Mouse (Mus musculus): ENCODE results near the gene Gipc3. TPM values are rescaled to one million over a fixed set of nuclear protein-coding genes. Genes with fewer than 3 reads are reported as not detected.
A peak's percentile ranks its signal among the peaks of the same experiment; 100 is the strongest.

Gene Gipc3
- polyA plus RNA-seq, 1 experiment, result 0.96 TPM

DNA sequence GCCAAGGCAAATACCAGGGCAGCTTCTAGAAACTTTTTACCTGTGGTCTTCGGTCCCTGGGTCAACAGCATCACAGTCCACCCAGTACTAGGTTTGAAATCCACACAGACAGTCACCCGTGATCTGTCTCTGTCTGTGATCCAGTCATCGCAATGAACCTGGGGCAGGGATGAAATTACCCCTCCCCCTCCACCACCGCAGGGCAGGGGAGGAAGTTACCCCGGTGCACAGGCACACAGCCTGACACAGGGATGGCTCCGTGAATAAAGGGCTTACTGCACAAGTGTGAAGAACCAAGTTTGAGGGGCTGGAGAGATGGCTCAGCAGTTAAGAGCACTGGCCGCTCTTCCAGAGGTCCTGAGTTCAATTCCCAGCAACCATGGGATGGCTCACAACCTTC is 39.3 kb downstream of the Gipc3 start:
- DNase-seq (ENCODE audit: extremely low spot score in 1 of 2, low spot score in 1 of 2), result no peak

DNA sequence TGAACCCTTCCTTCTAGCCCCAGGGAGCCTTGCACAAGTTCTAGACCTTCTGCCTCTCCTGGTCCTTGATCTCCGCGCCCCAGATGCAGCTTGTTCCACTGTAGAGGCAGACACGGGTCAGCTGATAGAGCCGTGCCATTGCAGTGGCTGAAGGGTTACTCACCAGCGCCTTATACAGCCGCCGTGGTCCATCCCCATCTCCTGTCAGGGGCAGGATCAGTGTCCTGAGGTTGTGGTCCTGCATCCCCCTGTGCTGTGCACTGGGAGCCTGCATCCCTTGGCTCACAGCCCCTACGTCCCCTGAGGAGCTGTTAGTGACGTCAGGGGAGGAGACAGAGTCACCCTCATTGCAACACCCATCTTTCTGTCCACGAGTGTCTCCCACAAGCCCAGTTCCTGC is 39.8 kb downstream of the Gipc3 start:
- DNase-seq (ENCODE audit: extremely low spot score in 1 of 2, low spot score in 1 of 2), result no peak

DNA sequence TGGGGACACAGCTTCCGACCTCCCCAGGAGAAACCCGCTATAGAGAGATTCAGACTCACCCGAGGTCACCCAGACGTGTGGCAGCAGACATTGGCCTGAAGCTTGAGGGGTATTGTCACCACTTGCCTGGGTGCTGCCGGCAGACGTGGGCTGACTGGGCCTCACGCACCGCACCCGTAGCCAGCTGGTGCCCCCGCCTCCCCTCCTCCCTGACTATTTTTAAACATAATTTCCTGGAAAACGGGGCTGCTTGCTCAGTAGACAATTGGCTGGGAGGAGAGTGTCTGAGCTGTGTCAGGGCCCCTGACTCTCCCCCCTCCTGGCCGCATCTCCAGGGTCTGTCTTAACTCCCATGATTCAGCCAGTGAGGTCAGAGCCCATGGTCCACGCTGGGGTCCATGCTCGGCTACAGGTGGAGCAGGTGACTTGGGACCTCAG is 40.3 kb downstream of the Gipc3 start:
- peak; percentile 68 to 86 for DNase-seq (ENCODE audit: extremely low spot score in 1 of 2, low spot score in 1 of 2)

DNA sequence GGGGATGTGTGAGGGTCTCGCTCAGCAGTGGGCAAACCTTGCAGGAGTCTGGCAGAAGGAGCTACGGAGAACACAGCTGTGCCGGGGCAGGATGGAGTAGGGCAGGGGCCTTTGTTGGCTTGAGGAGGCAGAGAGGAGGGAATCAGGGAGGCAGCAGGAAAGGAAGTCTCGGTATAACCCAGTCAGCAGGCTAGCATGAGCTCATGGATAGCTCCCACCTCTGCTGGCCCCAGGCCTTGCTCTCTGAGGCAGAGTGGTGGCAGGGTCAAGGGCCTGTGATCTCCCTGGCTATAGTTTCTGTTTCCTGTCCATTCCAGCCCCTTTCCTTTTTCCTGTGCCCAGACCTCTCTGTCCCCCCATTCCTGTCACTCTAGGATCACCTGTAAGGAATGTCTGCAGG is 40.8 kb downstream of the Gipc3 start:
- DNase-seq (ENCODE audit: extremely low spot score in 1 of 2, low spot score in 1 of 2), result no peak

DNA sequence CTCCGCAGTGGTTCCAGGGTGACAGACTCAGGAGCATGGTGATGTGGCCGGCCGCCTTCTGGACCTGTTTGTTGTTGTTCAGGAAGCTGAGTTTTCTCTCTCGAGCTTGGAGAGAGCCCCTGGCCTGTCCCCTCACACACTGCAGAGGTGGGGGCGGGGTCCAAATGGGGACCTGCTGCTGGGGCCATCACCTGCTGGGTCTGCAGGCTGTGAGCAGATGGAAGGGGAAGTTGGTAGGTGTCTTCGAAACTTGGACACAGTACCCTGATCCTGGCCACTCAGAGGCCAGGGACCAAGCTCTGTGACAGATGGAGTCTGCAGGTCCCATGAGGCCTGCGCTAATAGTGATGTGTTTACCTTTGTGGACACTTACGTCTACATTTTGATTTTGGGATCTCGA is 41.7 kb downstream of the Gipc3 start:
- DNase-seq (ENCODE audit: extremely low spot score in 1 of 2, low spot score in 1 of 2), result no peak

DNA sequence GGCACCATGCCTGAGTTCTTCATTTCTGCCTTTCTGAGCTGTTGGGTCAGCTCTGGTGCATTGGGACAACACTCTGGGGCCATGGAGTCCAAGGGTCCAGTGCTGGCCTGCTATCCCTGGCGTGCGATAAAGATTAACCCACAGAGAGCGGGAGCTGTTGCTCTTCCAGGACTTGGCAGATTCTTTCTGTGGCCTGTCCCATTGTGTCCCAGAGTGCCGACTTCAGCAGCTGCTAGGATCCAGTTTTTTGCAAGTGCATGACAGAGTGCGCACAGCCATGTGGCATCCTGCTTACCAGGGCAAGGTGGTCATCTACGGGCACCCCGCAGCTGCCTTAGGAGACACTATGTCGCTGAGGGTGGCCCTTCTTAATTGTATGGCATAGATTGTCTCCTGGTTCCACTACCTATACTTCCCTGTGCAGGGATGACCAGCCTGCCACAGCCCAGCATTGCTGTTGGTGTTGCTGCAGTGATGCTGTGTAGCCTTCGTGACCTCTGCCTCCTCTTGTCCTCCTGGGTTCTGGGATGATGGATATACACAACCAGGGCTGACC is 42.6 kb downstream of the Gipc3 start:
- DNase-seq (ENCODE audit: extremely low spot score in 1 of 2, low spot score in 1 of 2), result no peak

DNA sequence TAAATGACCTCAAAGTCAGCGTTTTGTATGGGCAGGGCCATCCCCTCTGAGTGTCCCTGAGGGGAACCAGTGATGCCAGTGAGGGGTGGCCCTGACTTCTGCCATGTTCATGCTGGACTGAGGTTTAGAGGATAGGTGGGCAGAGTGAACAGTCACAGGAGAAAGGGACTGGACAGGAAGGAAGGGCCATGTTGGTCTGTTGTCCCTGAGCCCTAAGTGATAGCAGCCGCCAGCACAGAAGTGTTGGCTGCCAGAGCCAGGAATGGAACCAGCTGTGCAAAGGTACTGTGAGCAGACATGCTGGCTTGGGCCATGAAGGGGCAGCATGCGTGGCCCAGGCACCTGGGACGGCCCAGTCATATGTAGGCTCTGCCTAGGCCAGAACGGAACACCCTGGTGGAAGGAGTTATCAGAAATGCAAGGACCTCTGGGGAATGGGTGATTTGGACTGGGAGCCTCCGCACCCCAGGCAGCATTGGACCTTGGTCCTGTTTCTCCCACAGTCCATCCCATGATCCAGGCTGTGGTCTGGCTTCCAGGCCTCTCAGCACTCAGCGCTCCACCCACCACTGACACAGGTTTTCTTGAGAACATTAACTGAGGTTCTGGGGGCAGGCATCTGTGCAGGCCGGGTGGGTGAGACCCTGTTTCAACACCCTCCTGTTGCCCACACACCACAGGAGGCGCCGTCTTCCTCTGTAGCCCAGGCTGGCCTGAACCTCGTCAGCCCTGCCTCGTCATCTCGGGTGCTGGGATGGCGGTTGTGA is 43.3 kb downstream of the Gipc3 start:
- DNase-seq (ENCODE audit: extremely low spot score in 1 of 2, low spot score in 1 of 2), result no peak

DNA sequence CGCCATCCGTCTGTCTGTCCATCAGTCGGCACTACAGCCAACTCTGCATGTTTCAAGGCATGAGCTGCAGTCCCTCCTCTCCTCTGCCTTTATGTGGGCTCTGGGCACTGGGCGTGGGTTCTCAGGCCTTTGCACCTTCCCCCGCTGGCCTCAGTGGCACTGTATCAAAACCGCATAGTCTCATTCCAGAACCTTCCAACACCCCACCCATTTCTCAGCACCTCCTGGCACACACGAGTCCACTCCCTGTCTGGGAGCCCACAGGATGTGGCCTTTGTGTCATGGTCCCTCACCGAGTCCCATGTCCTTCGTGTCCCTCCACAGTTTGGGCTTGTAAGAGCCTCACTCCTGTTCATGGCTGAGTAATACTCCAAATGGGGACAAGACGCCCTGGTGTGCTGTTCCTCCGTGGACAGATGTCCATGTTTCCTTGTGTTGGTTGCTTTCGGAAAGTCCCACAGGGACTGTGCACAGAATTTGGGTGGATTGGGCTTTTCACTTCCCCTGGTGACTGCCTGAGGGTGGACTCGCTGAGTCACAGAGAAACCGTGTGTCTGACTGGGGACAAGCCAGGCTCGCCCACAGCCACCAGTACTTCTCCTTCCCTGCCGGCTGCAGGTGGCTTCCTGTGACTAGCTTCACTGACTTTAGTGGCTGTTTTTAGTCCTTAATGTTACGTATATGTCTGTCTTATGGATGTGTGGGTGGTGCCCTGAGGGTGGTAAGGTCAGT is 44.5 kb downstream of the Gipc3 start:
- DNase-seq (ENCODE audit: extremely low spot score in 1 of 2, low spot score in 1 of 2), result peak in 1 of 2 experiments; percentile 2

DNA sequence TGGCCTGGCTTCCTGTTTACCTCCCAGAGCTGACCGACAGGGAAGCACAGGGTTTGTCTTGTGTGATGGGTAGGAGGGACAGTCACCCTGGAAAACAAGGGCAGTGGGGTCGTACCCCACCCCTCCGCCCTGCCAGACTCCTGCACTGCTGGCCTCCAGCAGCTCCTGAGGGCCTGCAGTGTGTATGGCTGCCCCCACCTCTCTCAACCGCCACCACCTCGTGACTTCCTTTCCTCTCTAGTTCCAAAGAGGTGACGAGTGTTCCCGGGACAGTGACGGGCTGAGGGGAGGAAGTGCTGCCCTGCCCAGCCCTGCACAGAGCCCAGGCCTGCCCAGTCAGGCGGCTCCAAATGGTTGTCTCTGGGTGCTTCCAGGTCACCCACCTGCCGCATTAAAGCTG is 45.2 kb downstream of the Gipc3 start:
- DNase-seq (ENCODE audit: extremely low spot score in 1 of 2, low spot score in 1 of 2), result peak in 1 of 2 experiments; percentile 3

DNA sequence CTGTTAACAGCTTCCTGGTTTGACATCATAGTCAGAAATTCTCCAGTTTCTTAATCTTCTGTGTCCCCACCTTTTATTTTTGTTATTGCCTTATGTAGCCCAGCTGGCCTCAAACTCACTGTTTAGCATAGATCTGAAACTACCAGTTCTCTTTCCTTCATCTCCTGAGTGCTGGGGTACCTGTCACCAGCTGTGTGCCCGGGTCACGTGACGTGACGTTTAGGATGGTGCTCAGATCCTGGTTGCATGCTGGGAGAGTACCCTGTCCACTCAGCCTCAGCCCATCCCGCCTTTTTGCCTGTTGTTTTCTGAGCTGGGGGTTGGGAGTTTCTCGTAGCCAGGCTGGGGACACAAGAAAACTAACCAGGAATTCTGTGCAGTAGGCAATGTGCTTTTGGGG is 45.8 kb downstream of the Gipc3 start:
- no peak for DNase-seq (ENCODE audit: extremely low spot score in 1 of 2, low spot score in 1 of 2)

DNA sequence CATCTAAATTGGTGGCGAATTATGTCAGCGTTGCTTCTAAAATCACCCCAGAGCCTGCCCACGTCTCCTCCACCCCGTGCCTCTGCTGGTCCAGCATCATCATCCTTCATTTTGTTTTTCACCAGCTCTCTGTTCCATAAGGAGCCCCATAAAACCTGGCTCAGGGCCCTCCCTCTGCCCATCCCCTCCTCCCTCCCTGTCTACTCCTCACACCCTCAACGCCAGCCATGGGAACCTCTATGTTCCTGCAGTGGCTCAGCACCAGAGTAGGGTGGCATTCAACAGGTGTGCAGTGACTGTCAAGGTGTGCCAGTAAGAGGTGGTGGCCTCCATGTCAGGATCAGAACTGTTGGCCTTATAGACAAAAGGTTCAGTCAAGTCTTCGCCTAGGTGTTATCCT is 47.9 kb downstream of the Gipc3 start:
- DNase-seq (ENCODE audit: extremely low spot score in 1 of 2, low spot score in 1 of 2), result peak in 1 of 2 experiments; percentile 75

DNA sequence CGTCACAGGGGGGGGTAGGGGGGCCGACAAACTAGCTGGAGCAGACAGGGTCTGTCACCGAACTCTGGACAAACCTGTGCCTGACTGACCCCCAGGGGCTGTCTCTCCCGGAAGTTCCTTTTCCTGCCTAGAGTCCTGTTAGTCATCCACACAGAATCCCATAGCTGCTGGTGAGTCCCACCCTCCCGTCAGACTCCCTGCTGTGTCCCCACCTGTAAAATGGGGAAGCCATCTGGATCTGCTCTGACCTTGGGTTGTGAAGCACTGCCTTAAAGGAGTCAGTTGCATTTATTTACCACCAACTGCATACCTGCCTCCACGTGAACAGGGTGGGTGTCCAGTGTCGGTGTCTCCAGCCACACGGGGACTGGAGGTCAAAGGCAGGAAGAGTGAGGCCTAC is 48.6 kb downstream of the Gipc3 start:
- no peak for DNase-seq (ENCODE audit: extremely low spot score in 1 of 2, low spot score in 1 of 2)

DNA sequence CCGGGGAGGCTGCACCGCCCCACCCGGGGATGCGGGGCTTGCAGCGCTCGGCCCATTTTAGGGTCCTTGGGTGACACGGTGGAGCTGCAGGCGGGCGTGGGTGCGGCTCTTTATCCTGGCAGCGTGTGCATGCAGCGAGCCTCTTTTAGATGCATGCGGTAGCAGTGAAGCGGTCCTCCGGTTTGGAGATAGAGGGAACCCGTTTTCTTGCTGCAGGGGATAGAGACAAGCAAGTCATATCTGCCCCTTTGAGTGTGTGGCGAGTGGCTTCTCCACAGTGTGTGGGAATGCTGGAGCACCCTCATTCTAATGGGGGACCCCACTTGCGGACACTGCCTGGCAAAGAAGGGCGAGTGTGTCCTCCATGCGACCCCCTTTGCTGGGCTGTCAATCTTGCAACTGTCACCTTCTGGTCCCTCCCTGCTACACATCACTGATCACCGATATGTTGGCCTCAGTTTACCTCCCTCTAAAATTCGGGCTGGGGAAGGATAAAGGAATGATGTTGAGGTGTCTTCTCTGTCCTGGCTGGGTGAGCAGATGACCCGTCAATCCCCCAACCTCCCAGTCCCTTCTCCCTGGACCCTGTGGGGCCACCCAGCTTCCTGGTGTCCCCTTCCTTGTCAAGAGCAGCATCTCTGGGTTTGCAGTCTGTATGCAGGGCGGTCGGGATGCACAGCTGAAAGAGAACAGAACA is 49.6 kb downstream of the Gipc3 start:
- DNase-seq (ENCODE audit: extremely low spot score in 1 of 2, low spot score in 1 of 2), result no peak

DNA sequence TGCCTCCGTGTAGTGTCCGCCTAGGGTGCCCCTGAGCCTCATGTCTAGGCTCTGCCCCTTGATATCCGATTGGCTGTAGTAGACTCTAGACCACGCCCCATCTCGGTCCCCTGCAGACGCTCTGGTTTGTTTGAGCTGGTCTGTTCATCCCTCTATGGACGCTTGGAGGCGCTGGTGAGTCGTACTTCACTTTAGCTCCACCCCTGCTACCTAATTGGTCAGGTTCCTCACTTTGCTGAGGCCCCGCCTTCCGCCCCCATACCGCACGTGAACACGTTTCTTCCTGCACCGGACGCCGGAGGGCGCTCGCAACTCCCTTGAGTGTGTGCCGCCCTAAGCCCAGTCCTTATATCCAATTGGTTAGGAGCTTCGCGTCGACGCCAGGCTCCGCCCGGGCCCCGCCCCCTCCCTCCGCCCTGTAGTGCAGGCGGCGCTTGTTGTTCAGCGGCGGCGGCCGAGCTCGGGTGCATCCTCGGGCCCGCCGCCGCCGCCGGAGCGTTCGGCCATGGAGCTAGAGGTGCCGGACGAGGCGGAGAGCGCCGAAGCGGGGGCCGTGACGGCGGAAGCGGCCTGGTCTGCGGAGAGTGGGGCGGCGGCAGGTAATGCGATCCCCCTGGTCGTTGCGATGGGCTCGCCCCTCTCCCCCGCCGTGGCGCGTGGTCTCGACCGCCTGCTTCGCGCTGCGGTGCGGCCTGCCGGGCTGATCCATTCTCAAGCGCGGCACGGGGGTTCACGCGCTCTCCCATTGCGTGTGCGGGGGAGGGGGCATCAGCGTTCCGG is 50.3 kb downstream of the Gipc3 start, which contains the start of gene Pip5k1c:
TSS of gene Pip5k1c (plus strand) at position 410 of the 780 bp plus-strand sequence.
- DNase-seq (ENCODE audit: extremely low spot score in 1 of 2, low spot score in 1 of 2), result peak in 1 of 2 experiments; percentile 100

DNA sequence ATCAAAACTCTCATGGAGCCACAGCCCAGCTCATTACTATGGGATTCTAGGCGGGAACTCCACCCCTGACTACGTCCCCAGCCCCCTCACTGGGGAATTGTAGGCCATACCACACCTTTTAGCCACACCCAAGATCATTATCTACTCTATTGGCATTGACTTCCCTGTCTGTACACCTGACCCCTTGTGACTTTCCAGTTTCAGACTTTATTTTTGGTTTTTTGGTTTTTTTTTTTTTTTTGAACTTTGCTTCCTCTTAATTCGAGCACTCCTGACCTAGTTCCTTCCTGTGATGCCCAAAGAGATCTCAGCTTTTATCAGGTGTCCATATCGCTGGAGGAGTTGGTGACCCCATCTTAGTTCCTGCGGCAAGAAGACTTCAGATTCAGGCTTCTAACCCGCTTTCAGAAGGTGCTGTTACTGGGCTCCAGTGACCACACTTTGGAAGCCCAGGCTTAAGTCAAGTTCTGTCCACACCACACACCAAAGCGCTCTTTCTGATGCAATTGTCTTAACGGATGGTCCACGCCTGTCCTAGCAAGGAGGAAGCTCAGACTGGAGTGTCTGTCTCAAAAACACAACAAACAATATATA is 51.5 kb downstream of the Gipc3 start, which contains the start of gene Tjp3:
TSS of gene Tjp3 (minus strand) at position 71 of the 594 bp plus-strand sequence.
- DNase-seq (ENCODE audit: extremely low spot score in 1 of 2, low spot score in 1 of 2), result peak in 1 of 2 experiments; percentile 5

DNA sequence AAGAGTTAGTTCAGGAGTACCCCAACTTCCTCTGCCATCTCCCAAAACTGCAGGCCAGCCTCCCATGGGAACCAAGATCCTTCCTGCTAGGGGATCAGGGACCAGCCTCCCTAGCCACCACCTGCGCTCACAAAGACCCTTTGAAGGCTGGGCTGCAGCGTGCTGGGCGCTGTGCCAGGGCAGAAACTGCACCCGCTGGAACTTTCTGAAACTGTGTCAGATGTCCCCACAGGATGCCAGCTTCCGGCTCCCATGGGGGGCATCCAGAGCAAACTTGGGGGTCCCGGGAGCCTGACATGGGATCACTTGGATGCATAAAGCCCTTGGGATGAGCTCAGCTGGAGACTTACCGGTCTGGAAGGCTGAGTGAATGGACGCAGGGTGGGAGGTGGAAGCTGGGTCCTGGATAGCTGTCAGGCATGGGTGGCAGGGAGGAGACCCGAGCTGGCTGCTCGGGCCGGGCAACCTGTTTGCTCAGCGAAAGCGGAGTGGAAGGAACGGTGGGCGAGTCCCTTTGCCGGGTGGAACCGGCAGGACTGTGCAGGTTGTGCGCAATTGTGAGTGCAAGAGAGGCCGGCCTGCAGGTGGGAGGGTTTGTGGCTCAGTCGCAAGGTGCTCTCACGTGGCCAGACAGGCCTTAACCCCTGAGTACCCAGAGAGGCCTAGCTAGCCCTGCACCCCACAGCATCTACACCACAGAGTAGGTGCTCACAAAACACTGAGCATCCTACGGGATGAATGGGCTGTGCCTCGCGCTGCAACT is 52.2 kb downstream of the Gipc3 start:
- DNase-seq (ENCODE audit: extremely low spot score in 1 of 2, low spot score in 1 of 2), result peak in 1 of 2 experiments; percentile 4

DNA sequence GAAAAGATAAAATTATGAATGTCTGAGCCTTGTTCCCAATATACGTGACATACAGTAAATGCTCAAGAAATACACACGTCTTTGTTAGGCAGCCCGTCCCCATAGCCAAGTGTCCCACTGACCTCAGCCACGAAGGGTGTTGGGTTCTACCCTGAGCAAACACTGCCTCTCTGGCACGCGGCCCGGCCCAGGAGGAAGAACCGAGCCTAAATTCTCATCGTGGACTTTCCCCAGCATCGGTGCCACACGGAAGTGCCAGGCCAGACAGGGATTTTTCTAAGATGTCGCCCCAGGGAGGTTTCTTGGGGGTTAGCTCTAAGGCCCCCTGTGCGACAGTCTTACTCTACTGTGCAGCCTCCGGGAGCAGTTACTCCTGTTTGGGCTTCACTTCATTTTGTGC is 53.3 kb downstream of the Gipc3 start:
- DNase-seq (ENCODE audit: extremely low spot score in 1 of 2, low spot score in 1 of 2), result no peak

DNA sequence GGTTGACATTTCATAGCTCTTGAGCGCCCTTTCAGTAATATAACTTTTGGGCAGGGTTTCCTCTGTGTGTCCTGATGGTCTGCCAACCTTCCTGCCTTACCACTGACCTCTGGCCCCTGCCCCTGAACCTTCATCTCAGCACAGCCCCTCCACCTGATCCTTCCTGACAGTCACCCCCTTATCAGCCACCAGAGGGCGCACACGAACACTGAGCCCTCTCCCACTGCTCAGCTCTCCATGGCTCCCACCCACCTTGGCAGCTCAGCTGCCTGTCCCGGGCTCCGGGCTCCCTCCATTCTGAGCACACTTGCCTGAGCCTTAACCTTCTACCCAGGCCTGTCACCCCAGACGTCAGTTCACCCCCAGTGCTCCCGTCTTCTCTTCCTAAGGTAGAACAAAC is 53.8 kb downstream of the Gipc3 start:
- DNase-seq (ENCODE audit: extremely low spot score in 1 of 2, low spot score in 1 of 2), result peak in 1 of 2 experiments; percentile 72

DNA sequence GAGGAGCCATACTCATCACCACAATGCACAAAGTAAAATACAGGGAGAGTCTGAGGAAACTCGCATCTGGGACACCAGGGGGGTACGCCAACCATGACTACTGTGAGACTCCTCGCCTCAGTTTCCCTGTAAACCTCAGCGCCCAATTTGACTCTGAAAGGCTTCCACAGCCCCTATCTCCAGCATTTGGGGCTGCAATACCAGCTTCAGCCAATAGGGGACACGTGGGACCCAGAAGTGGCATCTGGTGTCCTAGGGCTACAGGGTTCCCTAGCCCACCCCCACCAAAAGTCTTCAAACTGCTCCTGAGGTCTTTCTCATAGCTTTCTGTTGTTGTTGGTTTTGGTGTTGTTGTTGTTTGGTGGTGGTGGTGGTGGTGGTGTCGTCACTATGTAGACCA is 54.5 kb downstream of the Gipc3 start:
- DNase-seq (ENCODE audit: extremely low spot score in 1 of 2, low spot score in 1 of 2), result no peak

Data from frontal cortex, adult 2 months (tissue).